Mouse (Mus musculus) c-Kit-positive CD71-negative TER-119-negative erythroid progenitor cells, embryonic 14.5 days (primary cell): ENCODE data around the gene Rbks.
A peak's percentile ranks its signal among the peaks of the same experiment; 100 is the strongest.
"Not testable (repeated sequence)": the region's sequence is repeated elsewhere in the genome, so short reads cannot be mapped to it uniquely, and the experiment has no call there.

ENCODE experiments used
- DNase-seq: peaks from one replicate; pipeline ENCODE4 v3.0.0-alpha.2; 2013; ENCODE audit warnings: low read depth

Rbks gene

DNA sequence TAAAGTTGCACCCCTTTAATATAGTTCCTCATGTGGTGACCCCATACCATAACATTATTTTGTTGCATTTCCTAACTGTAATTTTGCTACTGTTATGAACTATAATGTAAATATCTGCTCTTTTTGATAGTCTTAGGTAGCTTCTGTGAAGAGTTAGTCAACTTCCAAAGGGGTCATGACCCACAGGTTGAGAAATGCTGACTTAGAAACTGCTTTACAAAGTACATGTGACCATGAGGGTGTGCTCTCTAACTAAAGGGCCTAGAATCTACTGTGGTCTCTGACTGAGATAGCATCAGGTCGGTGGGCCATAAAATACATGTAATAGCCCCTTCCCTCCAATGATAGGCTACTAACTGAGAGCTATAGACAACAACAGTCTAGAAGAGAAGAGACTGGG lies 19.4 kb downstream of the Rbks start:
- no peak for DNase-seq

GRCm38 (mm10) chr5:31673431-31673830 lies 24.0 kb downstream of the Rbks start:
- no peak for DNase-seq

DNA sequence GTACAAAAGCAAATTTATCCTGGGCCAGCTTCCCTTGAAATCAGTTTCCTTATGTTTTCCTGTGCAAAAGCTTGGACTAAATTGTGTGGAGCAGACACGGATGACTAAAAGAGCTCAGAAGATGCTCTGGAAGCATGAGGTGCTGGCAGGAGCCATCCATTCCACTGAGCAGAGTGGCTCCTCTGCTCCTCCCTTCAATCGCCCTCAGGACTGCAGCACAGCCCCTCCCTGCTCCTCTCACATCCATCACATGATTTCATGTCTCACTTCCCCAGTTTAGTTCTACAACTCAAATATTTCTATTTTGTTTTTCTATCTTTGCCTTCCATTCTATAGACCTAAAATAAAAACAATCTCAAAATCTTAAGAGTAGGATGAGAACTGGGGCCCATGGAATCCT lies 26.3 kb downstream of the Rbks start:
- DNase-seq, result no peak

DNA sequence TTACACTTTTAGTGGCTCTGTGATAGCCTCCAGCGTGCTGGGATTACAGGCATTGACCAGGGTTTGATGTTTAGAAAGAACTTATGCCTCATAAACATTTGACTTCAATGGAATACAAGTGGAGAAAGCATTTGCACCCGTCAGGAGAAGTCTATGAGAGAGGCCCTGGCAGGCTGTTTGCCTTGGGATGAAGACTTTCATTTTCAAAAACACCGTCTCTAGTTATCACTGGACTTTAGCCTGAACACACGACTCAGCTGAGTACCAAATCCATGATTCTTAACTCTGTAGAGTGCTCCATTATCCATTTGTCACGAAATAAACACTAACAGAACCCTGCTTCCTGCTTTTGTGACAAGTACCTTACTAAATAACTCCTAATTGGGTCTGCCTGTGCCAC lies 27.4 kb downstream of the Rbks start:
- no peak for DNase-seq

GRCm38 (mm10) chr5:31668325-31668968 lies 29.0 kb downstream of the Rbks start:
- DNase-seq, result no peak

- no peak for DNase-seq
These were observed 31.3 kb downstream of the Rbks start for GRCm38 (mm10) chr5:31666176-31666575.

GRCm38 (mm10) chr5:31655688-31656190 lies 41.7 kb downstream of the Rbks start:
- no peak for DNase-seq

DNA sequence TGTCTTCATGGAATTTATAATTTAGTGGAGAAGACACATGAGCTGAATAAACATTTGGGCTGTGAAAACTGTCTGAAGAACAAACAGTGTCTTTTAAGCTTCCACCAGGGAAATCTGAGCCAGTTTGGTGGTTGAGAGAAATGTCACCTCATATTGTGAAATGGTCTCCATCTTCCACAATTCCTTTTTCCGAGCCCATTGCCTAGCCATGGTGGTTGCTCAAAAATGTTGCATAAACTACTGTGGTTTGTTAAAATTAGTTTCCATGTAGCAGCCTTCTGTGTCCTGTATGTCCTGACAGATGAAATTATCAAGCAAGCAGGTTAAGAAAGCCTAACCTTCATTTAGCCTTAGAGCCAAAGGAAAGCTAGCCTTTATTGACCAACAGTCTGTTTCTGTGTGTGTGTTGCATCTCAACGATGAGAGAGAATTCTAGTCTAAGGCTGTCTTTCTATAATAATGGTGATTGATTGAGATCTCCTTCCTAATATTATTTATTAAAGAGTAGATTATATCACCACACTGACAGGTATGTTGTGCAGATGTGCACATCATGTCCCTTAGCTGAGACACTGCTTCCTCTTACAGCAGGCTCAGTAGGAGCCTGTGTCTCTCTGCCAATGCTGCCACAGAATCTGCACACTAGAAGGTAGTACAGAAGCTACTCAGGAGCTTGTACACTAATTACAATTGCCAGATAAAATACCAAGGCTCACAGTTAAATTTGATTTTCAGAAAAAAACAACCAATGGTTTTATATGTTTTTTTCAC lies 46.7 kb downstream of the Rbks start:
- peak; percentile 10 for DNase-seq

DNA sequence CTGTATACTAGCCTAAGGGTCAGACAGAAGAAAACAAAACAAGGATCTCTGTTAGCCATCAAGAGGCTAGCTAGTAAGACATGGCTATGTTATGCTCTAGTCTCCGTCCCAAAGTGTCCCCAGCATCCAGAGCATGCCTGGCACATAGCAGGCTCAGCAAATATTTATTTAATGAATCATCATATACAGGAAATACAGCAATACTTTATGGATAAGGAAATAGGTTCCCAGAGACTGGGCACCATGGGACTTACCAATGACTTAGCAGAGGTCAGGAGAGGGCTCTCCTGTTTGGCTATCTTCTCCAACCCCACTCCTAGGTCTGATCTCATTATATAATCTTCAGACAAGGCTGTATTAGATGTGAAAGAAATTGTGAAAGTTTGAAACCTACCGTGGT lies 50.1 kb downstream of the Rbks start:
- no peak for DNase-seq

DNA sequence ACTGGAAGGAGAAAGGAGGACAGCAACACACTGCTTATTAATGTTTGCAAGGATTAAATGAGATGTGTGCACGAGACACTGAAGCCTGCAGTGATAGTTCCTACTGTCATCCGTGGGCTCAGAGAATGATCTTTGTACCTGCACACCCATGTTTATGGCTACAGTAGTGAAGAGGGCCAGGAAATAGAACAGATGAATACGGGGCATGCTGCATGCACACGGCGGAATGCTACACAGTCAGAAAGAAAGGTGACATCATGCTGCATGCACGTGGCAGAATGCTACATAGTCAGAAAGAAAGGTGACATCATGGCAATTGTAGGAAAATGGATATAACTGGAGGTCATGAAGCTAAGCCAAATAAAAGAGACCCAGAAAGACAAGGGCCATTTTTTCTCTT lies 50.9 kb downstream of the Rbks start:
- no peak for DNase-seq

- no peak for DNase-seq
These were observed 51.6 kb downstream of the Rbks start for GRCm38 (mm10) chr5:31645798-31646197.

- DNase-seq, result no peak
These were observed 52.6 kb downstream of the Rbks start for GRCm38 (mm10) chr5:31644847-31645246.

GRCm38 (mm10) chr5:31644272-31644671 lies 53.2 kb downstream of the Rbks start:
- DNase-seq, result no peak

DNA sequence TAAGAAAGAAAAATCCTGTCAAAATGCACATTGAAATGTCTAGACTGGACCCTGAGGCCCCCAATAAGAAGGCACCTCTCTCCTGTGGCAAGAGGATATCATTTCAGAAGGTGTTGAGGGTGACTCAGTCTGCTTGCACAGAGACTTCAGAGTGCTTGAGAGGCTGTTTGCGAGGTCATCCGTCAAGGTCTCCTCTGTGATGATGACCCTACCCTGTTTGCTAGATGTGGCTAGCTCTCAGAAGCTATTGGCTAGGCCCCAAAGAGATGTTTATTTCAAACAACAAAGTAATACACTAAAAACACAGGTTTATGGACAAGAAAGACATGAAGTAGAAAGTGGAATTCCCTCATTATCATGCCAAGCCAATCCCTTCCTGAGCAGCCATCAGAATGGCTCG lies 55.1 kb downstream of the Rbks start:
- no peak for DNase-seq

GRCm38 (mm10) chr5:31640542-31640941 lies 56.9 kb downstream of the Rbks start:
- DNase-seq, result no peak

- no peak for DNase-seq
These were observed 60.7 kb downstream of the Rbks start for GRCm38 (mm10) chr5:31636636-31637253.

GRCm38 (mm10) chr5:31634679-31635078 lies 62.7 kb downstream of the Rbks start:
- DNase-seq, result no peak

DNA sequence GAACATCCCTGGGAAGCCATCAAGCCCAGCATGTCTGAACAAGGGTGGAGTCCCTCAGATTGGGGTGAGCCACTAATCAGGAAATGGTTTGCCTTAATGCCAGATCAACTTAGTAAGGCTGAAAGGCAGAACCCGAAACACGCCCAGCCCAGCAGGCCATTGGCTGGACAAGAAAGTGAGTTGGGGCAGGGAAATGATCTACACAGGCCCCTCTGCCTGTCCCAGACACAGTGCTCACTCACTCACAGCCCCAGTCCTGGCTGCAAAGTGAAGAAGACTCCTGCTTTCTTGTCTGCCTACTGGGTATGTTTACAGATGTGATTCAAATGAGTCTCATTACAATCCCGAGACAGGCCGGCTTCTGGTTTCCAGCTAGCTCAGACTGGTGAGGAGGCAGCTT lies 63.3 kb downstream of the Rbks start:
- DNase-seq, result no peak

- DNase-seq, result not testable (repeated sequence)
These were observed 66.3 kb downstream of the Rbks start for GRCm38 (mm10) chr5:31631169-31631568.

DNA sequence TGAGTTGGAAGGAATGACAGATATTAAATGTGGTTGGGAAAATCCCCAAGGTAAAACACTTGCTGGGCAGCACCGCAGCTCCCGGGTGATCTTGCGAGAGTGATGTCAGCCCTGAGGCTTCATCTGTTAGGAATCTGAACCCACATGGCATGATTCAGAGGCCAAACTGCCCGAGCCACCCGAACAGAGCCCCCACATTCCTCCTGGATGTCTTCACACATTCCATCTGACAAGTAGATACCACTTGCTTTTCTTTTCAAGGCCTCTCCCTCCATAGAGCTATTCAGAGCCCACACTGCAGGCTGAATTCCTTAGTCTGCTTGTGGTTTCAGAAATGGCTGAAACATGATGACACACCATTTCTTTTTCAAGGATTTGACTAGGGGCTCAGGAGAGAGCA lies 67.4 kb downstream of the Rbks start:
- no peak for DNase-seq

DNA sequence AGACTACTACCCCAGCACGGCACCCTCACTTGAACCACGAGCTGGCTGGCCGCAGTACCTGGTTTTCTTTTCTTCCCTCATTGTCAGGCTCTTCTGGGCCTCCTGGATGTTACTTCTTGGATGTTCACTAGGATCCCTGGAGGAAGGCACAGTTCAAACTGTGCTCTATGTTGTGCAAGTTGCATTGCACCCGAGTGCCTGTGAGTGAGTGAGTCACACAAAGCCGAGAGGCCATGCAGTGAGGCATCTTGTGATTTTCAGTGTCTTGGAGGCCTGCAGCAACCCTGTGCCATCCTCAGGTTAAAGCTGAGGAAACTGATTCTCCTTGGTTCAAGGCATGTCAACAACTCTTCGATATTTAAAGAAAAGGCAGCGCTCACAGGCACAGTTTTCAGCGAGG lies 68.9 kb downstream of the Rbks start:
- no peak for DNase-seq

DNA sequence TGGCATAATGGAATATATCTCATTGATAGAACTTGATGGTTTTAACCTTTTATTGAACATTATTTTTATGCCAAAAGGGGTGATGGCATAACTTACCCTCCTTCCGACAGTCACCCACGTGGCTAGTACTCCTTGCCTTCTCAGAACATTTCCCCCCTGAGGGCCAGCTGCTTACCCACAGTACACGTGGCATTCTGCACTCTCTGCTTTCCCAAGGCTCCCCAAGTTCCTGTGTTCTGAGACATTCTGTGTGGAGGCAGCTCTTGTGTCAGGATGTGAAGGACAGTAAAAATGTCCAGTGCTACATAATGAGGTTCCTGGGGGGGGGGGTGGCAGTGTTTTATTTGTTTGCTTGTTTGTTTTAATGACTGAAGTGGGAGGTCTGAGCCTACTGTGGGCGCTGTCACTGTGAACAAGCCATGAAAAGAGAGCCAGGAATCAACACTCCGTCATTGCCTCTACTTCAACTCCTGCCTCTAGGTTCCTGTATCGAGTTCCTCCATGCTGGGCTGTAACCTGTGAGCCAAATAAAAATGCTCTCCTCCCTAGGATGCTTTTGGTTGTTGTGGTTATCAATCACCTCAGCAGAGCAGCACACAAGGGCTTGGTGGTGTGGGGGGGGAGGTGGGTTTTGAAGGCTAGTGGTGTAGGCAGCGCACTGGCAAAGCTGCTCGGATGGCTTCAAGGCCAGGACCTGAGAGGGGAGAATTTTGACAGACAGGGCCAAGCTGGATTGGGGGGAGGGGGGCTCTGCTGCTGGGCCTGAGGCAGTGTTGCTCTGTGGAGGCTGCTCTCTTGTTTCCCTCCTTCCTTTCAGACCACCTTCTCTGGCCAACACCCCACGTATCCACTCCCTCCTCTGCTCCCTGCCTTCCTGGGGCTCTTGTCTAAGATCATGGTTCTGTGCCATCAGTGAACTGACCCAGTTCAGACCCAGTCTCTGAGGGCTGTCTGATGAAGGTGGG lies 69.6 kb downstream of the Rbks start:
- no peak for DNase-seq
